Mouse (Mus musculus) heart, postnatal 0 days (tissue): ENCODE measurements around the gene Emx2.

Experiments
- CTCF ChIP-seq: IDR thresholded peaks from 2 replicates; pipeline ENCODE4 v1.5.1; 2016; ENCODE audit warnings: antibody characterized with exemption, control low read depth, low read depth
- EP300 ChIP-seq: IDR thresholded peaks from 2 replicates; pipeline ENCODE4 v1.6.1; 2016; ENCODE audit warnings: antibody characterized with exemption, low read depth

DNA sequence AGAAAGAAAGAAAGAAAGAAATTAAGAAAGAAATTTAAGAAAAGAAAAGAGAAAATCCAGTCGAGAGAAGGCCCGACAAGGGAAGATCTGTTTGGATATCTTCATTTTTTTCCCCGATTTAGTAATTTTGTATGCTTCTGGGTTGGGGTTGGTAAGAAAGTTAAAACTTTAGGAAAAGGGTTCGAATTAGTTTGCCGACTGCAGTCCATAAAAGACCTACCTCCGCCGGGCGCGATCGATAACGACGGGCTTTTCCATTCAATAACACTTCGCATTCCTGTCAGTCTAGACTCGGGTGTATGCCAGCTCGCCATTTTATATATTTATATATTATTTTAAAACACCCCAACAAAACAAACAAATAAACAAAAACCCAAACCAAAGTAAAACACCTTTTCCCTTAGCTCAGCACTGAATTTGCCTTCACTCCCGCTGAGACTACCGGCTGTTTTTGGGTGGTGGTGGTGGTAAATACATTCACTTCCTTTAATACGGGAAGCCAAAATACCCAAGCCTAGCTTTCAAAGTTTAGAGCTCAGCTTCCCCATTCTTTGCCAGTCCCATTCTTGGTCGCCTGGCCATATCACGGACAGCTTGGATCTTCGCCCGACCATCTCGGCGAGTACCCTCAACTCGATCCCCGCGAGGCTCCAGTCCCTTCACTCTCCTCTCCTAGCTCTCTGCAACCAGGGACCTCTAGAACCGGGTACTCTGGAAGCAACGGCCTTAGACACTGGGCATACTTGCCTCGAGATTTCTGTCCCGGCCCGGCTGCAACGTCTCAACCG lies 2.4 kb downstream of the Emx2 start:
- no peak for TF ChIP-seq CTCF
- no peak for TF ChIP-seq EP300
